Mouse (Mus musculus) hindbrain, embryonic 14.5 days (tissue): ENCODE measurements around the gene S100a3. TPM values are rescaled to one million over a fixed set of nuclear protein-coding genes. Genes with fewer than 3 reads are reported as not detected.

Experiments used
- ATAC-seq: fragments of 200-750 bp; cut with Nextera tagmentation; 2 replicates; pipeline ENCODE4 v1.8.0; 2017; ENCODE audit warnings: moderate number of reproducible peaks, mild to moderate bottlenecking, moderate TSS enrichment, moderate library complexity; ENCODE audit not compliant: low FRiP score
- DNase-seq: peaks from one replicate; pipeline ENCODE4 v3.0.0-alpha.2; 2015; ENCODE audit warnings: low spot score
- H3K27ac ChIP-seq: fragments of 300-500 bp; sonication (generic); 2 replicates; pipeline ENCODE4 v1.5.1; 2014; ENCODE audit warnings: mild to moderate bottlenecking, moderate library complexity
- H3K27me3 ChIP-seq: fragments of 300-500 bp; sonication (generic); 2 replicates; pipeline ENCODE4 v1.6.1; 2014; ENCODE audit warnings: mild to moderate bottlenecking, low read length, mixed read lengths; ENCODE audit not compliant: control insufficient read depth, insufficient read depth
- H3K36me3 ChIP-seq: fragments of 300-500 bp; sonication (generic); replicated peaks from 2 replicates; pipeline ENCODE4 v1.6.1; 2014; ENCODE audit not compliant: control insufficient read depth, insufficient read depth
- H3K4me1 ChIP-seq: fragments of 300-500 bp; sonication (generic); replicated peaks from 2 replicates; pipeline ENCODE4 v1.6.1; 2014; ENCODE audit warnings: antibody characterized with exemption, low read length, mixed read lengths; ENCODE audit not compliant: control insufficient read depth, insufficient read depth
- H3K4me2 ChIP-seq: fragments of 300-500 bp; sonication (generic); replicated peaks from 2 replicates; pipeline ENCODE4 v1.6.1; 2014; ENCODE audit warnings: mild to moderate bottlenecking, moderate library complexity
- H3K4me3 ChIP-seq: fragments of 300-500 bp; sonication (generic); replicated peaks from 2 replicates; pipeline ENCODE4 v1.5.1; 2014; ENCODE audit warnings: mild to moderate bottlenecking, low read length
- H3K9ac ChIP-seq: fragments of 300-500 bp; sonication (generic); 2 replicates; pipeline ENCODE4 v1.6.1; 2014
- H3K9me3 ChIP-seq: fragments of 300-500 bp; sonication (generic); 2 replicates; pipeline ENCODE4 v1.6.1; 2016; ENCODE audit warnings: low read length; ENCODE audit not compliant: control insufficient read depth
- WGBS: fragments of 180-500 bp; shearing (Covaris S2); extraction: QIAGEN DNeasy Blood & Tissue Kit; methylation state at CpG from one replicate; pipeline ENCODE4 v1.1.7; 2014; 5-methylcytosine and 5-hydroxymethylcytosine counted together
- polyA plus RNA-seq: library from polyadenylated mRNA; unstranded; fragments of >200 nt; fragmentation: Nextera tagmentation; extraction: Ambion mirVana; gene quantifications from 2 replicates; pipeline ENCODE4 v1.2.1, GENCODE M21; 2014

The S100a3 gene
- polyA plus RNA-seq, 1 experiment from 2014 or later, result 2.4 TPM

- Histone ChIP-seq H3K4me2 (no peak overlapping the region), H3K36me3 (no peaks in the 10 kb centered on the region), H3K9ac (no peak overlapping the region), H3K27me3 (no peaks in the 10 kb centered on the region), H3K4me3 (no peak overlapping the region), H3K4me1 (peaks cover 15% of the 10 kb centered on the region), H3K27ac (no peak overlapping the region), H3K9me3 (no peaks in the 10 kb centered on the region)
- ATAC-seq (no peak), DNase-seq (no peak)
- WGBS, result 81% methylated on average over 9 of the region's 9 CpGs
Observed at GRCm38 (mm10) chr3:90626266-90627021, 66.1 kb downstream of the S100a3 start.

- Histone ChIP-seq H3K9me3 (no peaks in the 10 kb centered on the region), H3K4me3 (no peak overlapping the region), H3K27ac (no peak overlapping the region), H3K4me2 (no peak overlapping the region), H3K36me3 (no peaks in the 10 kb centered on the region), H3K9ac (no peak overlapping the region), H3K4me1 (peaks cover 15% of the 10 kb centered on the region), H3K27me3 (no peaks in the 10 kb centered on the region)
- WGBS, result 98% methylated on average over 5 of the region's 5 CpGs
- DNase-seq (no peak), ATAC-seq (no peak)
Observed at GRCm38 (mm10) chr3:90627366-90627765, 67.0 kb downstream of the S100a3 start.

- no peak overlapping the region for H3K4me2 ChIP-seq
- H3K9me3 ChIP-seq, result no peaks in the 10 kb centered on the region
- WGBS, result 62% methylated on average over 4 of the region's 4 CpGs
- H3K36me3 ChIP-seq, result no peaks in the 10 kb centered on the region
- no peak for DNase-seq
- no peak overlapping the region for H3K4me3 ChIP-seq
- no peaks in the 10 kb centered on the region for H3K27me3 ChIP-seq
- no peak overlapping the region for H3K27ac ChIP-seq
- H3K9ac ChIP-seq, result no peak overlapping the region
- H3K4me1 ChIP-seq, result peaks cover 15% of the 10 kb centered on the region
- no peak for ATAC-seq
Observed at GRCm38 (mm10) chr3:90627807-90628206, 67.4 kb downstream of the S100a3 start.

GRCm38 (mm10) chr3:90629298-90629697 is 68.9 kb downstream of the S100a3 start:
- no peaks in the 10 kb centered on the region for H3K9me3 ChIP-seq
- WGBS, result 83% methylated on average over 2 of the region's 2 CpGs
- no peak for ATAC-seq
- H3K36me3 ChIP-seq, result no peaks in the 10 kb centered on the region
- H3K27me3 ChIP-seq, result no peaks in the 10 kb centered on the region
- no peak overlapping the region for H3K4me2 ChIP-seq
- H3K4me3 ChIP-seq, result no peak overlapping the region
- H3K27ac ChIP-seq, result no peak overlapping the region
- H3K4me1 ChIP-seq, result peaks cover 2% of the 10 kb centered on the region; the same call in 1 of the 2 replicates
- no peak for DNase-seq
- H3K9ac ChIP-seq, result no peak overlapping the region

GRCm38 (mm10) chr3:90631984-90632383 is 71.6 kb downstream of the S100a3 start:
- H3K4me1 ChIP-seq, result no peaks in the 10 kb centered on the region
- no peak overlapping the region for H3K9ac ChIP-seq
- no peak for ATAC-seq
- H3K9me3 ChIP-seq, result no peaks in the 10 kb centered on the region
- WGBS, result 84% methylated on average over 2 of the region's 2 CpGs
- H3K4me3 ChIP-seq, result no peak overlapping the region
- no peaks in the 10 kb centered on the region for H3K36me3 ChIP-seq
- H3K27ac ChIP-seq, result no peak overlapping the region
- no peak for DNase-seq
- no peaks in the 10 kb centered on the region for H3K27me3 ChIP-seq
- H3K4me2 ChIP-seq, result no peak overlapping the region

GRCm38 (mm10) chr3:90638511-90639275 is 78.3 kb downstream of the S100a3 start:
- Histone ChIP-seq H3K4me2 (no peak overlapping the region), H3K4me3 (no peak overlapping the region), H3K27ac (no peak overlapping the region), H3K9ac (no peak overlapping the region), H3K27me3 (no peaks in the 10 kb centered on the region), H3K9me3 (no peaks in the 10 kb centered on the region), H3K4me1 (no peaks in the 10 kb centered on the region), H3K36me3 (no peaks in the 10 kb centered on the region)
- 82% methylated on average over 1 of the region's 1 CpGs for WGBS
- ATAC-seq (no peak), DNase-seq (no peak)

- no peaks in the 10 kb centered on the region for H3K4me1 ChIP-seq
- WGBS, result 54% methylated on average over 7 of the region's 7 CpGs
- H3K36me3 ChIP-seq, result no peaks in the 10 kb centered on the region
- DNase-seq (no peak), ATAC-seq (no peak)
- H3K27me3 ChIP-seq, result no peaks in the 10 kb centered on the region
- no peak overlapping the region for H3K4me3 ChIP-seq
- H3K27ac ChIP-seq, result no peak overlapping the region
- H3K9ac ChIP-seq, result no peak overlapping the region
- H3K4me2 ChIP-seq, result no peak overlapping the region
- no peaks in the 10 kb centered on the region for H3K9me3 ChIP-seq
Observed at GRCm38 (mm10) chr3:90639511-90640154, 79.3 kb downstream of the S100a3 start.

- Histone ChIP-seq H3K36me3 (no peaks in the 10 kb centered on the region), H3K27ac (no peak overlapping the region), H3K4me2 (no peak overlapping the region), H3K4me1 (no peaks in the 10 kb centered on the region), H3K9ac (no peak overlapping the region), H3K27me3 (no peaks in the 10 kb centered on the region), H3K9me3 (no peaks in the 10 kb centered on the region), H3K4me3 (no peak overlapping the region)
- 89% methylated on average over 7 of the region's 7 CpGs for WGBS
- DNase-seq, result no peak
- no peak for ATAC-seq
Observed at GRCm38 (mm10) chr3:90640981-90641380, 80.6 kb downstream of the S100a3 start.

GRCm38 (mm10) chr3:90644220-90644619 is 83.8 kb downstream of the S100a3 start:
- H3K4me3 ChIP-seq, result no peak overlapping the region
- no peaks in the 10 kb centered on the region for H3K36me3 ChIP-seq
- no peak overlapping the region for H3K9ac ChIP-seq
- H3K9me3 ChIP-seq, result no peaks in the 10 kb centered on the region
- H3K27me3 ChIP-seq, result no peaks in the 10 kb centered on the region
- 49% methylated on average over 3 of the region's 3 CpGs for WGBS
- H3K27ac ChIP-seq, result no peak overlapping the region
- DNase-seq, result no peak
- H3K4me2 ChIP-seq, result no peak overlapping the region
- ATAC-seq, result no peak
- no peaks in the 10 kb centered on the region for H3K4me1 ChIP-seq
